Mouse (Mus musculus) R1 (cell line): ENCODE results near the gene Gm42715.

Experiments used
- DNase-seq: peaks from one replicate; pipeline ENCODE4 v3.0.0-alpha.2; 2018; ENCODE audit warnings: low read depth, low spot score

The Gm42715 gene

DNA sequence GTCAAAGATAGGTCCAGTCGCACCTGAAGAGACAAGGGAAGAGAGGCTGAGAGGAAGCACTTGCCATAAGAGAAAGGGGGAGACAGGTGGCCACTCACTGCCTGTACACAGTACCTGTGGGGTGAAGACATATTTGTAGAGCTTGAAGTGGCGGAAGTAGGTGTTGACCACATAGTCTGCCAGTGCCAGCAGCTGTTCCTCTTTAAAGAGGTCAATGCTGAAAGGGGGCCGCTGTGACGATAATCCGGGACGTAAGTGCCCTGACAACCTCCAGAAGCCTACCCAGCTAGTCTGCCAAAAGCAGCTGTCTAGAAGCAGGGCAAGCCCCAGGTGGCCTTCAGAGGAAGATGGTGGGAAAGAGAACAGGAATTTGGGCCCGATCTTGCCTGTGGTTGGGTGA, 65.6 kb downstream of the Gm42715 start:
- DNase-seq, result peak; percentile 21

- no peak for DNase-seq
Measured at GRCm38 (mm10) chr7:127586149-127586548, 66.8 kb downstream of the Gm42715 start.

DNA sequence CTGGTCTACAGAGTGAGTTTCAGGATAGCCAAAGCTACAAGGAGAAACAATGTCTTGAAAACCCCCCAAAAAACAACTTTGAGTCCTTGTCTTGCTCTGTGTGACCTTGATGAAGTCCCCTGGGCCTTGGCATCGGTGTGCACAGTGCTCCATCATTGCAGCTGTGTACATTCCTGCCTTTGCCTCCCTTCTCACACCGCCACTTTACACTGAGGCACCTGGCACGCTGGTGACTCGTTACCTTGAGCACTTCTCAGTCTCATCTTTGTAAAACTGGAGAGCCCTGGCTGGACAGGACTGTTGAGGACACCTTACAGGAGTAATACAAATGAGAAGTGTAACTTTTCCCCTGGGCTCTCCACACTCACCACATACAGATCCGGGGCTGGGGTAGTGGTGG, 67.8 kb downstream of the Gm42715 start:
- DNase-seq, result no peak

GRCm38 (mm10) chr7:127588011-127588871, 68.9 kb downstream of the Gm42715 start, which contains the start of the genes Ccdc189 and Rnf40:
Gene Ccdc189, minus strand, starts transcription at chr7:127588595.
Gene Rnf40, plus strand, starts transcription at chr7:127588767.
- DNase-seq, result peak; percentile 100

- DNase-seq, result peak; percentile 27
Measured at GRCm38 (mm10) chr7:127588901-127589300, 69.5 kb downstream of the Gm42715 start.

- no peak for DNase-seq
Measured at GRCm38 (mm10) chr7:127589637-127590036, 70.3 kb downstream of the Gm42715 start.

DNA sequence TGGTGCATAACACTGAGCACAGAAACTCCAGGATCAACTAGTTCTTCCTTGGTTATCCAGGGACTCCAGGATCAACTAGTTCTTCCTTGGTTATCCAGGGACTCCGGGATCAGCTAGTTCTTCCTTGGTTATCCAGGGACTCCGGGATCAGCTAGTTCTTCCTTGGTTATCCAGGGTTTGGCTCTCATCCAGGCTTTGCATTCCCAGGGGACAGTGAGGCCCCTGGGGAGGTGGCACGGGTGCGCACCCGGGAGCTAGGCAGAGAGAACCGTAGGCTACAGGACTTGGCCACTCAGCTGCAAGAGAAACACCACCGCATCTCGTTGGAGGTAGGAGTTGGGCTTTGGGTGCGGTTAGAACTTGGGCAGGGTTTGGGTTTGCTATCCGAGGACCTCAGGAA, 71.7 kb downstream of the Gm42715 start:
- DNase-seq, result no peak

GRCm38 (mm10) chr7:127592575-127592974, 73.2 kb downstream of the Gm42715 start:
- peak; percentile 87 for DNase-seq

DNA sequence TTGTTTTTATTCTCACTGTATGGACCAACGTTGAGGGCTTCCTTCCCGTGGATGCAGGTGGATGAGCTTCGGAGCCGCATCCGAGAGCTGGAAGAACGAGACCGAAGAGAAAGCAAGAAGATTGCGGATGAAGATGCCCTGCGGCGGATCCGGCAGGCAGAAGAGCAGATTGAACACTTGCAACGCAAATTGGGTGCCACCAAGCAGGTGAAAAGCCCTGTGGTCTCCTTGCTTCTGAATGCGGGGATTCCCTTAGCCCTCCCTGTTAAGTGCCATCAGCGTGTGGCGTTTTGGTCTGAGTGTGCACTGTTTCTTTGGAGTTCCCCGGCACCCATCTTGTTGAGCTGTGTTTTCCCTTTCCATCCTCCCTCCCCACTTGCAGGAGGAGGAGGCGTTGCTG, 77.4 kb downstream of the Gm42715 start:
- no peak for DNase-seq

DNA sequence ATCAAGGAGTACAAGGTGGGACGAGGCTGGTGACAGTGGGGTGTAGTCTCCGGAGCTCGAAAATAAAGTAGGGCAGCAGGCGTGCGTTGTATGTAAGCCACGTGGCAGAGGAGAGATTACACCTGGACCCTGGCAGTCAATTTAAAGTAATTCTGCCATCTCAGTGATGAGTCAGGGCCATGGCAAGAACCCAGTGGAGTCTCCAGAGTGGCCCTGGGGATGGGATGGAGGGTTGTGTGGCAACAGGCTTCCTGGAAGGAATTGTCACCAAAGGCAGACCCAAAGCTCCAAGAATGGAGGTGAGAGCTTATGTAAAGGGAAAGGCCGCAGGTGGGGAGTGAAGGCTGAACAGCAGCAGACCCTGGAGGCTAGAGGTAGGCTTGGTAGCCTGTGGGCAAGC, 81.2 kb downstream of the Gm42715 start:
- DNase-seq, result no peak

DNA sequence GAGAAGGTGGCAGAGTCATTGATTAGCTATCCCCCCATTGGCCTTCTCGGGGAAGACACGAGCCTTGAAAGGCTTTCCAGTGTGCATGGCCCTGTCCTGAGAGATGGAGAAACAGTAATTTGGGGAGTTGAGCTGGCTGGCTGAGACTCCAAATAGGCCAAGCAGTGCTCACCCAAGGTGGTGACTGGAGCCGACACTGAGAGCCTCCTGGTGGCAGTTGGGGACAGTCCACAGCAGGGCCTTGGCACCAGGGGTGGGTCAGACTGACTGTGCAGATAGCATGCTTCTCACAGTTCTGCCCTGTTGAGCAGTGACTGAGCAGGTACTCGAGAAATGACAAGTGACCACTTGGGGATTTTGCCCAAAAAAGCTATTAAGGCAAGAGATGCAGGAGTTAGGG, 82.4 kb downstream of the Gm42715 start:
- DNase-seq, result no peak

DNA sequence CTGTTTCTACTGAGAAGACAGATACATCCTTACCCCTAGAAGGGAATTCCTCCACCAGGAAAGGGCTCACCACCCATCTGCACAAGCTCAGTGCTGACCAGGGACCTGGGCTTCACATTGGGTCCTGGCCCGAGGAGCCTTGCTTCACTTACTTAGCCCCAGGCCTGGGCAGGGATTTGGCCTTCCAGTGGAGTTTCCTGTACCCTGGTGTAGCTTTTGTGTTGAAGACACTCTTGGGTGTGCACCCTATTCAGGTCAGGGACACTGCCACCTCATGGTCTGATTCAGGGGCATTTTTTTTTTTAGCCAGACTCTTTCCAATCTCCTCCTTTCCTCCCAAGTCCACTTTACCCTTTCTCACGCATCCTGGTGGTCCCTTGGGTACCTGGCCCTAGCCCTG, 83.5 kb downstream of the Gm42715 start:
- DNase-seq, result no peak

DNA sequence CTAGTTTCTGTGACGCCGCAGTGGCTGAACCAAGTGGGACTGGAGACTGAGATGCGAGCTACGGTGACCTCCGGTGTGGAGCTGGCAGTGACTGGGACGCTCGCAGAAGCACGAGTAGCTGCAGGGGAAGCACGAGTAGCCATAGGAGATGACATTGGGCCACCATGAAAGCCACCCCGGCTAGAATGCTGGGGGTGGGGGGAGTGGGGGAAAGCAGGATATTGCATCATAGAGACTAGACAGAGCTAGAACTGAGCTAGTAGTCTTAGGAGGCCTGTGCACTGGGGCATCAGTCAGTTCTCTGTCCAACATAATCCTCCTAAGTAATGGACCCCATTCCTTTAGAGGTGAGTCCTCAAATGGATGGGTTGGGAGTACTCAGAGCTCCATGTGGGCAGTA, 84.9 kb downstream of the Gm42715 start:
- no peak for DNase-seq

- no peak for DNase-seq
Measured at GRCm38 (mm10) chr7:127607150-127607549, 87.8 kb downstream of the Gm42715 start.

DNA sequence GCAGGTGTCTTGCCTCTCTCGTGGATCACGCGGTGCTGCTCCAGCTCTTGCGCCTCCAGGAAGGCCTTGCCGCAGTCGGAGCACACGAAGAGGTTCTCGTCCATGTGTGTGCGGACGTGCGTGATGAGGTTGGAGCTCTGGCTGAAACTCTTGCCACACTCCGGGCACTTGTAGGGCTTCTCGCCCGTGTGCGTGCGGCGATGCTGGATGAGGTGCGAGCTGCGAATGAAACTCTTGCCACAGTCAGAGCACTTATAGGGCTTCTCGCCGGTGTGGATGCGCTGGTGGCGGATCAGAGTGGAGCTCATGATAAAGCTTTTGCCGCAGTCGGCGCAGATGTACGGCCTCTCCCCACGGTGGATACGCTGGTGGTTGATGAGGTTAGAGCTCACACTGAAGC, 91.6 kb downstream of the Gm42715 start:
- peak; percentile 52 for DNase-seq

GRCm38 (mm10) chr7:127611561-127611960, 92.2 kb downstream of the Gm42715 start:
- DNase-seq, result peak; percentile 60

DNA sequence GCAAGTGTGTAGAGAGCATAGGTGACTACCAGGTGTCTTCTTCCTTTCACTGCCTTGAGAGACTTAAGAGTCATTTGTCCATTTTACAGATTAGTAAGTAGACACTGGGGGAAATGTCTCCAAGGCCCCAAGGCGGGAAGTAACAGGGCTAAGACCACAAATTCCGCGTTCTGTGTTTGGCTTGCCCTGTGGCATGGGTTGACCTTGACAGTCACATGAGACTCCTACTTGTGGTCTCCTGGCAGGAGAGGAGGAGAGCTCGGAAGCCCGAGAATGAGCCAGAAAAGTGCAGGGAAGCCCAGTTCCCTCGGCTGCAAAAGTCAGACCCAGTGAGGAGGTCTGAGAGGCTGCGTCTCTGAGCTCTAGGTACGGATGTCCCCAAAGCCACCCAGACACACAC, 94.1 kb downstream of the Gm42715 start:
- DNase-seq, result no peak

GRCm38 (mm10) chr7:127614091-127614490, 94.7 kb downstream of the Gm42715 start:
- no peak for DNase-seq

DNA sequence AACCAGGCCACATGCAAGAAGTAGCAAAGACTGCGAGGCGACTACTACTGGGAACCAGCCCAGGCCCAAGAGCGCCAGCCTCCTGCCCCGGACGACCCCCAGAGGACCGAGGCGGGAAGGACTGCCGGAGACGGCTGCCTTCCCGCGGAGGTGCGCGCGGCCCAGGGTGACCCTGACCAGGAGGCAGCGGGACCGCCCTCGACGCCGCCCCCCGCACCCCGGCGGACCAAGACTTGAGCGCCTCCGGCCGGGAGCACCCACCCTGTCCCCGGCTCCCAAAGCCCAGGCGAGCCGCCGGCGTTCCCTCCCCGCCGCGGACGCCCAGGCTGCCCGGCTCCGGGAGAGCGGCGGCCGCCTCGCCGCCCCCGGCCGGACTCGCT, 95.1 kb downstream of the Gm42715 start:
- DNase-seq, result no peak

- DNase-seq, result peak; percentile 56
Measured at GRCm38 (mm10) chr7:127614891-127615843, 95.8 kb downstream of the Gm42715 start, which contains the start of gene Zfp629. Gene Zfp629, minus strand, starts transcription at chr7:127615797.

GRCm38 (mm10) chr7:127616336-127616735, 97.0 kb downstream of the Gm42715 start:
- DNase-seq, result no peak
